Mouse (Mus musculus): Measurements from ENCODE around the gene Ttc6.

DNA sequence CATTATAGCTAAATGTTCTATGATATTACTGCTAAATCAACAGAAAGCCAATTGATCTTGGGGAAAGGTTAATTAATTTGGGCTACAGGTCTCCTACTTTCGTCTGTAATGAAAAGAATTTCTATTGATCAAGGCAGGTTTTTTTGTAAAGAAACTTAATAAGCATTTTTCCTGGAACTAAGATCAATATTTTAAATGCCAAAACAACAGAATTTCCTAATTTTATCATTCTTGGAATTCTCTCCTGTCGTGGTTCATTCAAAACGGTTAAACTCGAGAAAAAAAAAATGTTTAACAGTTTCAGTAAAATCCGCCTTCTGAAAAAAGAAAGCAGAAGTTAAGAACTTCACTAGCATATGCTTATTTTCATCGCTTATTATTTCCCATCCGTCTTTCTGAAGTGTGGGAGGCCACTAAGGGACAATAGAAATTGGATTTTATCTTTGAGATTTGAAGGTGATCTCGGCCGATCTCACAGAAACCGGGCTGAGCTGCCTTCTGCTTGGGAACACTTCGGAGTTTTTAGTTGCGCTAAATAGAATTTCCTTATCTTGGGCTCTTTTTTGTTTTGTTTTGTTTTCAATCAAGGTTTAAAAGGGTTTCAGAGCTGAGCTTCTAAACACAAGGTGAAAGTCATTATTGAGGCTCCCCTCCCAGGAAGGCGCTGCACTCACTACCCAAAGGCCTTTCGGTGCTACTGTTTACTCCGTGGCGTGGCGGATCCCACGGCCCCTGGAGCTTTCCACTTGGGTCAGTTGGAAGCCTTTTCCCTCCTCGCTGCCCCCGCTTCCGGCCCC is 25.9 kb upstream of the Ttc6 start:
- no peak for TF ChIP-seq MAFK (IDR thresholded peaks at IDR 0.05; ENCODE audit: insufficient read depth, low read depth, low read length)
- no peak for TF ChIP-seq HCFC1 (IDR thresholded peaks at IDR 0.05; ENCODE audit: borderline replicate concordance, insufficient read depth, low read length)
